Mouse (Mus musculus) neural tube, embryonic 14.5 days (tissue): Measurements from ENCODE around the gene Pxmp4. TPM values are rescaled to one million over a fixed set of nuclear protein-coding genes. Genes with fewer than 3 reads are reported as not detected.
A peak's percentile ranks its signal among the peaks of the same experiment; 100 is the strongest.

Experiments used
- ATAC-seq: fragments of 200-750 bp; cut with Nextera tagmentation; 2 replicates; pipeline ENCODE4 v1.8.0; 2017; ENCODE audit warnings: low read depth, mild to moderate bottlenecking, moderate TSS enrichment, moderate library complexity
- H3K27ac ChIP-seq: fragments of 300-500 bp; sonication (generic); 2 replicates; pipeline ENCODE4 v1.5.1; 2014; ENCODE audit warnings: low read depth, mild to moderate bottlenecking, control low read depth, low read length, moderate library complexity, mixed read lengths
- H3K27me3 ChIP-seq: fragments of 300-500 bp; sonication (generic); 2 replicates; pipeline ENCODE4 v1.6.1; 2014; ENCODE audit warnings: low read length; ENCODE audit not compliant: control insufficient read depth, insufficient read depth
- H3K36me3 ChIP-seq: fragments of 300-500 bp; sonication (generic); 2 replicates; pipeline ENCODE4 v1.6.1; 2014; ENCODE audit warnings: low read length, mixed read lengths; ENCODE audit not compliant: control insufficient read depth, insufficient read depth
- H3K4me1 ChIP-seq: fragments of 300-500 bp; sonication (generic); 2 replicates; pipeline ENCODE4 v1.6.1; 2014; ENCODE audit warnings: low read length; ENCODE audit not compliant: control insufficient read depth, insufficient read depth
- H3K4me2 ChIP-seq: fragments of 300-500 bp; sonication (generic); 2 replicates; pipeline ENCODE4 v1.6.1; 2014; ENCODE audit warnings: mild to moderate bottlenecking, low read depth, low read length, control low read depth
- H3K4me3 ChIP-seq: fragments of 300-500 bp; sonication (generic); 2 replicates; pipeline ENCODE4 v1.5.1; 2014; ENCODE audit warnings: low read depth, low read length, control low read depth, mixed read lengths
- H3K9ac ChIP-seq: fragments of 300-500 bp; sonication (generic); replicated peaks from 2 replicates; pipeline ENCODE4 v1.6.1; 2014; ENCODE audit warnings: low read depth, mild to moderate bottlenecking, control low read depth, low read length, mixed read lengths
- H3K9me3 ChIP-seq: fragments of 300-500 bp; sonication (generic); 2 replicates; pipeline ENCODE4 v1.6.1; 2016; ENCODE audit warnings: low read length; ENCODE audit not compliant: control insufficient read depth
- WGBS: fragments of 180-500 bp; shearing (Covaris S2); extraction: QIAGEN DNeasy Blood & Tissue Kit; methylation state at CpG from one replicate; pipeline ENCODE4 v1.1.7; 2014; 5-methylcytosine and 5-hydroxymethylcytosine counted together
- polyA plus RNA-seq: library from polyadenylated mRNA; unstranded; fragments of >200 nt; fragmentation: Nextera tagmentation; extraction: Ambion mirVana; gene quantifications from 2 replicates; pipeline ENCODE4 v1.2.1, GENCODE M21; 2014

Gene Pxmp4
- polyA plus RNA-seq, 1 experiment from 2014 or later: 16.0 TPM

- 53% methylated on average over 5 of the region's 5 CpGs for whole genome bisulfite sequencing
- Histone ChIP-seq H3K4me1 (peaks cover 15% of the 10 kb centered on the region; the same call in 1 of the 2 replicates), H3K27ac (no peak overlapping the region), H3K9ac (no peak overlapping the region), H3K9me3 (no peaks in the 10 kb centered on the region), H3K4me3 (no peak overlapping the region), H3K4me2 (no peak overlapping the region; the same call in 1 of the 2 replicates), H3K27me3 (no peaks in the 10 kb centered on the region), H3K36me3 (no peaks in the 10 kb centered on the region)
- ATAC-seq: no peak
Measured at GRCm38 (mm10) chr2:154557184-154557832, 46.2 kb downstream of the Pxmp4 start.

- whole genome bisulfite sequencing: 84% methylated on average over 6 of the region's 6 CpGs
- Histone ChIP-seq H3K4me2 (no peak overlapping the region), H3K36me3 (no peaks in the 10 kb centered on the region), H3K27me3 (peaks cover 2% of the 10 kb centered on the region; the same call in 1 of the 2 replicates), H3K9ac (no peak overlapping the region), H3K4me1 (peaks cover 20% of the 10 kb centered on the region; the same call in 1 of the 2 replicates), H3K9me3 (no peaks in the 10 kb centered on the region), H3K4me3 (no peak overlapping the region), H3K27ac (no peak overlapping the region)
- ATAC-seq: no peak
Measured at GRCm38 (mm10) chr2:154555235-154555634, 48.3 kb downstream of the Pxmp4 start.

- Histone ChIP-seq H3K4me1 (peaks cover 9% of the 10 kb centered on the region; the same call in 1 of the 2 replicates), H3K36me3 (no peaks in the 10 kb centered on the region), H3K27me3 (peaks cover 2% of the 10 kb centered on the region; the same call in 1 of the 2 replicates), H3K4me3 (no peak overlapping the region), H3K27ac (peak overlapping the region; percentile 35; the same call in 1 of the 2 replicates), H3K9me3 (no peaks in the 10 kb centered on the region), H3K4me2 (peak overlapping the region; percentile 4; the same call in 1 of the 2 replicates), H3K9ac (no peak overlapping the region)
- peak; percentile 44; the same call in 1 of the 2 replicates for ATAC-seq
- WGBS: 25% methylated on average over 27 of the region's 27 CpGs
Measured at GRCm38 (mm10) chr2:154552424-154552907, 51.0 kb downstream of the Pxmp4 start.

- H3K4me3 ChIP-seq: no peak overlapping the region
- H3K9ac ChIP-seq: no peak overlapping the region
- peaks cover 2% of the 10 kb centered on the region; the same call in 1 of the 2 replicates for H3K27me3 ChIP-seq
- peaks cover 9% of the 10 kb centered on the region; the same call in 1 of the 2 replicates for H3K4me1 ChIP-seq
- H3K9me3 ChIP-seq: no peaks in the 10 kb centered on the region
- ATAC-seq: no peak
- H3K36me3 ChIP-seq: no peaks in the 10 kb centered on the region
- WGBS: 40% methylated on average over 21 of the region's 21 CpGs
- no peak overlapping the region for H3K27ac ChIP-seq
- peak overlapping the region; percentile 4; the same call in 1 of the 2 replicates for H3K4me2 ChIP-seq
Measured at GRCm38 (mm10) chr2:154551927-154552326, 51.6 kb downstream of the Pxmp4 start.

- Histone ChIP-seq H3K4me1 (peaks cover 9% of the 10 kb centered on the region; the same call in 1 of the 2 replicates), H3K27me3 (peaks cover 2% of the 10 kb centered on the region; the same call in 1 of the 2 replicates), H3K9ac (no peak within 1 kb of the TSS), H3K9me3 (no peaks in the 10 kb centered on the region), H3K4me3 (no peak within 1 kb of the TSS), H3K36me3 (no peaks in the 10 kb centered on the region), H3K4me2 (peak within 1 kb of the TSS; percentile 4; the same call in 1 of the 2 replicates), H3K27ac (peak within 1 kb of the TSS; percentile 35; the same call in 1 of the 2 replicates)
- WGBS: 86% methylated on average over 4 of the region's 4 CpGs
- ATAC-seq: no peak
Measured at GRCm38 (mm10) chr2:154551476-154551875, 52.0 kb downstream of the Pxmp4 start, which contains the start of gene Actl10. Gene Actl10, plus strand, starts transcription at chr2:154551776.

GRCm38 (mm10) chr2:154550937-154551336 lies 52.6 kb downstream of the Pxmp4 start:
- WGBS: 82% methylated on average over 2 of the region's 2 CpGs
- H3K36me3 ChIP-seq: no peaks in the 10 kb centered on the region
- H3K9me3 ChIP-seq: no peaks in the 10 kb centered on the region
- H3K27me3 ChIP-seq: peaks cover 2% of the 10 kb centered on the region; the same call in 1 of the 2 replicates
- H3K4me3 ChIP-seq: no peak overlapping the region
- no peak overlapping the region for H3K4me2 ChIP-seq
- H3K4me1 ChIP-seq: peaks cover 9% of the 10 kb centered on the region; the same call in 1 of the 2 replicates
- H3K27ac ChIP-seq: no peak overlapping the region
- no peak for ATAC-seq
- no peak overlapping the region for H3K9ac ChIP-seq

GRCm38 (mm10) chr2:154549886-154550189 lies 53.7 kb downstream of the Pxmp4 start:
- H3K9me3 ChIP-seq: no peaks in the 10 kb centered on the region
- H3K27ac ChIP-seq: no peak overlapping the region
- no peaks in the 10 kb centered on the region for H3K36me3 ChIP-seq
- no peak overlapping the region for H3K9ac ChIP-seq
- WGBS: 13% methylated on average over 19 of the region's 20 CpGs
- H3K4me1 ChIP-seq: peaks cover 9% of the 10 kb centered on the region; the same call in 1 of the 2 replicates
- peak overlapping the region; percentile 85 for H3K4me2 ChIP-seq
- no peak for ATAC-seq
- H3K4me3 ChIP-seq: peak overlapping the region; percentile 37
- H3K27me3 ChIP-seq: peaks cover 2% of the 10 kb centered on the region; the same call in 1 of the 2 replicates

GRCm38 (mm10) chr2:154549127-154549885 lies 54.2 kb downstream of the Pxmp4 start:
- Histone ChIP-seq H3K27ac (no peak overlapping the region), H3K4me3 (peak overlapping the region; percentile 37), H3K9ac (peak overlapping the region; percentile 54), H3K27me3 (peaks cover 2% of the 10 kb centered on the region; the same call in 1 of the 2 replicates), H3K36me3 (no peaks in the 10 kb centered on the region), H3K4me2 (peak overlapping the region; percentile 85), H3K4me1 (peaks cover 9% of the 10 kb centered on the region; the same call in 1 of the 2 replicates), H3K9me3 (no peaks in the 10 kb centered on the region)
- peak; percentile 68 for ATAC-seq
- 4% methylated on average over 39 of the region's 48 CpGs for WGBS
